Mouse (Mus musculus) G1E (cell line): Measurements from ENCODE around the gene Nckap5l. TPM values are rescaled to one million over a fixed set of nuclear protein-coding genes. Genes with fewer than 3 reads are reported as not detected.

Source experiments
- ATAC-seq: 2 replicates; pipeline ENCODE4 v1.8.0; 2016; ENCODE audit warnings: mild to moderate bottlenecking; ENCODE audit not compliant: insufficient number of reproducible peaks, poor library complexity, low FRiP score, severe bottlenecking; ENCODE audit errors: extremely low read depth
- DNase-seq: peaks from one replicate; pipeline ENCODE4 v3.0.0; 2012; ENCODE audit warnings: low spot score
- H3K27me3 ChIP-seq: 2 replicates; pipeline ENCODE4 v1.6.1; 2012; ENCODE audit warnings: mild to moderate bottlenecking, low read length, inconsistent platforms; ENCODE audit not compliant: insufficient read depth
- H3K36me3 ChIP-seq: replicated peaks from 2 replicates; pipeline ENCODE3; 2012; ENCODE audit warnings: mild to moderate bottlenecking, inconsistent platforms
- H3K4me1 ChIP-seq: 2 replicates; pipeline ENCODE4 v1.6.1; 2012; ENCODE audit warnings: low read depth, low read length, inconsistent platforms, mixed read lengths; ENCODE audit not compliant: insufficient read depth
- H3K4me3 ChIP-seq: 2 replicates; pipeline ENCODE4 v1.5.1; 2012; ENCODE audit warnings: low read depth, mild to moderate bottlenecking, inconsistent platforms, low read length, moderate library complexity, mixed read lengths
- H3K9me3 ChIP-seq: replicated peaks from 2 replicates; pipeline ENCODE4 v1.6.1; 2012; ENCODE audit warnings: inconsistent platforms
- CTCF ChIP-seq: IDR thresholded peaks from 2 replicates; pipeline ENCODE4 v1.5.1; 2012; ENCODE audit warnings: low read depth, low read length, inconsistent platforms, mixed read lengths
- GATA1 ChIP-seq: IDR thresholded peaks from 2 replicates; pipeline ENCODE4 v1.6.1; 2012; ENCODE audit warnings: borderline replicate concordance, low read length, inconsistent platforms, mixed read lengths
- GATA2 ChIP-seq: IDR thresholded peaks from 2 replicates; pipeline ENCODE4 v1.6.1; 2012; ENCODE audit warnings: low read depth, low read length, inconsistent platforms, borderline replicate concordance
- POLR2AphosphoS5 ChIP-seq: IDR thresholded peaks from 2 replicates; pipeline ENCODE4 v1.6.1; 2012; ENCODE audit warnings: low read depth, low read length, inconsistent platforms; ENCODE audit not compliant: insufficient replicate concordance
- TAL1 ChIP-seq: conservative IDR thresholded peaks from 2 replicates; pipeline ENCODE4 v1.6.1; 2012; ENCODE audit warnings: low read depth, low read length, inconsistent platforms, mixed read lengths
- polyA plus RNA-seq: library from polyadenylated mRNA; stranded (reverse); fragments of >175 nt; gene quantifications from 2 replicates; pipeline ENCODE4 v1.2.3, GENCODE M21; 2012
- total RNA-seq, 2 experiments: library from RNA; stranded (forward) in 1 of 2; stranded (reverse) in 1 of 2; fragments of 200-1000 nt in 1 of 2; fragments of >200 nt in 1 of 2; fragmentation: Nextera tagmentation in 1 of 2; gene quantifications; 2 replicates each; pipeline ENCODE4 v1.2.3; 2014 to 2017

Gene Nckap5l
- total and polyA plus RNA-seq, 3 experiments: 0.60 to 16.1 (median 15.2) TPM

- H3K9me3 ChIP-seq: no peaks in the 10 kb centered on the region
- DNase-seq (no peak), ATAC-seq (no peak)
- peaks cover 9% of the 10 kb centered on the region for H3K4me1 ChIP-seq
- no peaks in the 10 kb centered on the region for H3K27me3 ChIP-seq
- no peak overlapping the region for H3K4me3 ChIP-seq
- TF ChIP-seq GATA2 (no peak), TAL1 (no peak), GATA1 (no peak), POLR2AphosphoS5 (no peak), CTCF (no peak)
- H3K36me3 ChIP-seq: peaks cover 96% of the 10 kb centered on the region
These were observed 52.4 kb downstream of the Nckap5l start for GRCm38 (mm10) chr15:99405150-99405549.

DNA sequence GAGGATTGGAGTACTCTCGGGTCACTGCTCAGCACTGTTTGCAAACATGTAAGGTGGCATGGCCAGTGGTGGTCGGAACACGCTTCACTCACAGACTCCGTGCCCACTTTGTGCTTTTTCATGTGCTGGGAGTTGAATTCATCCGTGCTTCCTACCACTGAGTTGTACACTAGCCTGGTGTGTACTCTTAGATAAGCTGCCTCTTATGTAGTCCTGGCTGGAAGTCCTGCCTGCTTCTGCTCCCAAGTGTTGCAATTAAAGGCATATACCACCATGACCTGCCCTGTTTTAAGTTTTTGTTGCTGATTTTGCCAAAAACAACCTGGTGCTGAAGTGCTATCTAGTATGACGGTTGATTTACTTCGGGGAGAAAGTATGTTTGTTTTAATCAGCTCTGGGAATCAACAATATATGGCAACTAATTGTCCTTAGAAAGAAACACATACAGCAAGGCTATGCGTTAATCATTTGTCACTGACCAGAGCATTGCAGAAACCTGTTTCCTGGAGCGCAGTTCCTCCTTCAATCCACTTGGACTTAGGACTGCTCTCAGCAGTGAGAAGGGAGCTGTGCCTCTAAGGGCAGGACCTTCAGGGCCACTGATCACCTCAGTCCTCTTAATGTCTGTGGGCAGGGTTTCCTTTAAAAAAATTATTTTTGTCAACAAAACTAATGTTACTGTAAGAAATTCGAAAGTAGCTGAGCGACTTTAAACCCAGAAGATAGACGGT, 54.2 kb downstream of the Nckap5l start:
- DNase-seq (no peak), ATAC-seq (no peak)
- no peak for TF ChIP-seq TAL1
- TF ChIP-seq POLR2AphosphoS5: no peak
- no peak for TF ChIP-seq GATA2
- TF ChIP-seq CTCF: no peak
- TF ChIP-seq GATA1: no peak
- H3K4me1 ChIP-seq: peaks cover 25% of the 10 kb centered on the region
- H3K9me3 ChIP-seq: no peaks in the 10 kb centered on the region
- no peak overlapping the region for H3K4me3 ChIP-seq
- no peaks in the 10 kb centered on the region for H3K27me3 ChIP-seq
- peaks cover 97% of the 10 kb centered on the region for H3K36me3 ChIP-seq

- peak; percentile 75 for ATAC-seq
- Histone ChIP-seq H3K4me1 (peaks cover 39% of the 10 kb centered on the region), H3K9me3 (no peaks in the 10 kb centered on the region), H3K4me3 (no peak overlapping the region), H3K36me3 (peaks cover 81% of the 10 kb centered on the region), H3K27me3 (no peaks in the 10 kb centered on the region)
- TF ChIP-seq POLR2AphosphoS5 (no peak), GATA1 (no peak), CTCF (no peak), GATA2 (no peak), TAL1 (no peak)
- no peak for DNase-seq
These were observed 56.9 kb downstream of the Nckap5l start for GRCm38 (mm10) chr15:99400602-99401001.

- no peaks in the 10 kb centered on the region for H3K27me3 ChIP-seq
- peaks cover 49% of the 10 kb centered on the region for H3K4me1 ChIP-seq
- TF ChIP-seq TAL1: no peak
- TF ChIP-seq GATA2: no peak
- no peak for TF ChIP-seq POLR2AphosphoS5
- TF ChIP-seq GATA1: no peak
- TF ChIP-seq CTCF: no peak
- no peak overlapping the region for H3K4me3 ChIP-seq
- H3K9me3 ChIP-seq: no peaks in the 10 kb centered on the region
- ATAC-seq (no peak), DNase-seq (no peak)
- peaks cover 80% of the 10 kb centered on the region for H3K36me3 ChIP-seq
These were observed 57.9 kb downstream of the Nckap5l start for GRCm38 (mm10) chr15:99399503-99400245.

DNA sequence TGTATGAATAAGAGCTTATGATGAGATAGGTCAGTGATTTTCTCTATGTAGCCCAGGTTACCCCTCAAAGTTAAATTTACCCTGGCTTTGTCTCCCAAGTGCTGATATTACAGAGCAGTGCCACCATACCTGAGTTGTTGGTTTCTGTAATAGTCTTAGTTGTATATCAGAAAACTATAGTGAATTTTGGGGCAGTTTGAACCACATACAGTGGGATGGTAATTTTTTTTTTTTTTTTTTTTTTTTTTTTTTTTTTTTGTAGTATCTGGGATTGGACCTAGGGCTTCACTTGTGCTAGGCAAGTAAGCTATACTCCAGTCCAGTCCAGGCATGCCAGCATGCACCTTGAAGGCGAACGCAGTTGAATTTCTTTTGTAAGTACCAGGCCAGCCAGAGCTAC, 59.9 kb downstream of the Nckap5l start:
- ATAC-seq (no peak), DNase-seq (no peak)
- Histone ChIP-seq H3K4me3 (no peak overlapping the region), H3K27me3 (no peaks in the 10 kb centered on the region), H3K9me3 (no peaks in the 10 kb centered on the region), H3K4me1 (peaks cover 59% of the 10 kb centered on the region), H3K36me3 (peaks cover 59% of the 10 kb centered on the region)
- TF ChIP-seq POLR2AphosphoS5: no peak
- no peak for TF ChIP-seq TAL1
- no peak for TF ChIP-seq CTCF
- TF ChIP-seq GATA2: no peak
- no peak for TF ChIP-seq GATA1

GRCm38 (mm10) chr15:99396875-99397274, 60.7 kb downstream of the Nckap5l start:
- Histone ChIP-seq H3K27me3 (no peaks in the 10 kb centered on the region), H3K9me3 (no peaks in the 10 kb centered on the region), H3K4me3 (no peak overlapping the region), H3K4me1 (peaks cover 65% of the 10 kb centered on the region), H3K36me3 (peaks cover 52% of the 10 kb centered on the region)
- ATAC-seq: no peak
- TF ChIP-seq CTCF (no peak), POLR2AphosphoS5 (no peak), GATA1 (no peak), GATA2 (no peak), TAL1 (no peak)
- no peak for DNase-seq
